Mouse (Mus musculus) retina, adult 2 months (tissue): Measurements from ENCODE around the gene Syt16.

Experiments used
- DNase-seq: peaks from one replicate; pipeline ENCODE4 v3.0.0-alpha.2; 2012; ENCODE audit warnings: low read depth, low spot score

The Syt16 gene

GRCm38 (mm10) chr12:74105811-74106513 is 108.5 kb downstream of the Syt16 start:
- no peak for DNase-seq

- no peak for DNase-seq
Measured at GRCm38 (mm10) chr12:74108663-74109081, 111.2 kb downstream of the Syt16 start.

- DNase-seq, result no peak
Measured at GRCm38 (mm10) chr12:74109462-74110068, 112.1 kb downstream of the Syt16 start.

- DNase-seq, result no peak
Measured at GRCm38 (mm10) chr12:74116825-74117224, 119.4 kb downstream of the Syt16 start.

- DNase-seq, result no peak
Measured at GRCm38 (mm10) chr12:74125796-74126195, 128.3 kb downstream of the Syt16 start.

GRCm38 (mm10) chr12:74128229-74128628 is 130.8 kb downstream of the Syt16 start:
- no peak for DNase-seq

GRCm38 (mm10) chr12:74131790-74132189 is 134.3 kb downstream of the Syt16 start:
- DNase-seq, result no peak

GRCm38 (mm10) chr12:74142147-74142546 is 144.7 kb downstream of the Syt16 start:
- no peak for DNase-seq

- no peak for DNase-seq
Measured at GRCm38 (mm10) chr12:74144385-74144784, 146.9 kb downstream of the Syt16 start.

- no peak for DNase-seq
Measured at GRCm38 (mm10) chr12:74160791-74161190, 163.3 kb downstream of the Syt16 start.

- DNase-seq, result no peak
Measured at GRCm38 (mm10) chr12:74163080-74163479, 165.6 kb downstream of the Syt16 start.

- no peak for DNase-seq
Measured at GRCm38 (mm10) chr12:74171257-74171656, 173.8 kb downstream of the Syt16 start.

- DNase-seq, result no peak
Measured at GRCm38 (mm10) chr12:74173902-74174301, 176.4 kb downstream of the Syt16 start.

- no peak for DNase-seq
Measured at GRCm38 (mm10) chr12:74184596-74184995, 187.1 kb downstream of the Syt16 start.

GRCm38 (mm10) chr12:74188243-74188785 is 190.9 kb downstream of the Syt16 start:
- no peak for DNase-seq

GRCm38 (mm10) chr12:74188815-74189214 is 191.4 kb downstream of the Syt16 start:
- DNase-seq, result no peak

GRCm38 (mm10) chr12:74189840-74190239 is 192.4 kb downstream of the Syt16 start:
- DNase-seq, result no peak

GRCm38 (mm10) chr12:74190297-74190696 is 192.8 kb downstream of the Syt16 start:
- DNase-seq, result no peak

GRCm38 (mm10) chr12:74192552-74192951 is 195.1 kb downstream of the Syt16 start:
- DNase-seq, result no peak

- no peak for DNase-seq
Measured at GRCm38 (mm10) chr12:74201410-74201809, 203.9 kb downstream of the Syt16 start.

GRCm38 (mm10) chr12:74202431-74203042 is 205.1 kb downstream of the Syt16 start:
- no peak for DNase-seq

GRCm38 (mm10) chr12:74212156-74212555 is 214.7 kb downstream of the Syt16 start:
- DNase-seq, result no peak
